Mouse (Mus musculus) spleen, adult 2 months (tissue): ENCODE data around the gene Abca1. TPM values are rescaled to one million over a fixed set of nuclear protein-coding genes. Genes with fewer than 3 reads are reported as not detected.

Experiments
- DNase-seq, 2 experiments: peaks; one replicate each; pipeline versions ENCODE4 v3.0.0 to v3.0.0-alpha.2; 2012 to 2021; ENCODE audit warnings: low spot score in 2 of 2, low read depth in 1 of 2
- H3K27ac ChIP-seq: fragments of 200-500 bp; 2 replicates; pipeline ENCODE4 v1.5.1; 2012; ENCODE audit warnings: low read length, inconsistent platforms; ENCODE audit not compliant: insufficient read depth
- H3K27me3 ChIP-seq: fragments of 200-500 bp; 2 replicates; pipeline ENCODE4 v1.6.1; 2012; ENCODE audit warnings: mild to moderate bottlenecking, moderate library complexity, low read length, inconsistent platforms; ENCODE audit not compliant: control insufficient read depth, insufficient read depth
- H3K36me3 ChIP-seq: fragments of 200-500 bp; 2 replicates; pipeline ENCODE4 v1.6.1; 2012; ENCODE audit warnings: mild to moderate bottlenecking, low read length, inconsistent platforms; ENCODE audit not compliant: control insufficient read depth, insufficient read depth
- H3K4me1 ChIP-seq: fragments of 200-500 bp; 2 replicates; pipeline ENCODE4 v1.6.1; 2011; ENCODE audit warnings: inconsistent platforms; ENCODE audit not compliant: control insufficient read depth, insufficient read depth, insufficient read length
- H3K4me3 ChIP-seq: fragments of 200-500 bp; 2 replicates; pipeline ENCODE4 v1.5.1; 2011; ENCODE audit warnings: mild to moderate bottlenecking, inconsistent platforms; ENCODE audit not compliant: insufficient read depth, insufficient read length; ENCODE audit errors: extremely low read depth
- CTCF ChIP-seq: fragments of 200-500 bp; IDR thresholded peaks from 2 replicates; pipeline ENCODE4 v1.5.1; 2011; ENCODE audit warnings: mild to moderate bottlenecking, inconsistent platforms; ENCODE audit not compliant: insufficient read depth, insufficient read length, insufficient replicate concordance; ENCODE audit errors: extremely low read depth
- POLR2A ChIP-seq: fragments of 200-500 bp; IDR thresholded peaks from 2 replicates; pipeline ENCODE4 v1.6.1; 2011; ENCODE audit warnings: low read depth, low read length, inconsistent platforms
- WGBS: fragments of 180-500 bp; shearing (Covaris S2); methylation state at CpG from one replicate; pipeline ENCODE4 v1.1.7; 2018; 5-methylcytosine and 5-hydroxymethylcytosine counted together
- polyA plus RNA-seq: library from polyadenylated mRNA; depleted of rRNA; stranded (reverse); fragments of >200 nt; gene quantifications from 2 replicates; pipeline ENCODE4 v1.2.3, GENCODE M21; 2012

Gene Abca1
- polyA plus RNA-seq, 1 experiment, result 7.6 TPM

- no peak overlapping the region for H3K27ac ChIP-seq
- H3K4me3 ChIP-seq, result no peak overlapping the region
- peaks cover 6% of the 10 kb centered on the region; the same call in 1 of the 2 replicates for H3K36me3 ChIP-seq
- TF ChIP-seq CTCF (no peak), POLR2A (no peak)
- 87% methylated on average over 12 of the region's 12 CpGs for WGBS
- DNase-seq, result no peak
- peaks cover 15% of the 10 kb centered on the region for H3K4me1 ChIP-seq
- no peaks in the 10 kb centered on the region for H3K27me3 ChIP-seq
These were observed 14.1 kb downstream of the Abca1 start for GRCm38 (mm10) chr4:53145434-53146168.

- Histone ChIP-seq H3K4me3 (no peak overlapping the region), H3K27ac (no peak overlapping the region), H3K4me1 (peaks cover 11% of the 10 kb centered on the region), H3K36me3 (peaks cover 7% of the 10 kb centered on the region; the same call in 1 of the 2 replicates), H3K27me3 (no peaks in the 10 kb centered on the region)
- 88% methylated on average over 10 of the region's 10 CpGs for WGBS
- no peak for TF ChIP-seq POLR2A
- no peak for TF ChIP-seq CTCF
- DNase-seq, result no peak
These were observed 15.1 kb downstream of the Abca1 start for GRCm38 (mm10) chr4:53144571-53144970.

- no peak for DNase-seq
- H3K4me1 ChIP-seq, result peaks cover 5% of the 10 kb centered on the region
- no peak for TF ChIP-seq CTCF
- no peak for TF ChIP-seq POLR2A
- 91% methylated on average over 8 of the region's 8 CpGs for WGBS
- peaks cover 8% of the 10 kb centered on the region for H3K36me3 ChIP-seq
- H3K27ac ChIP-seq, result no peak overlapping the region
- no peak overlapping the region for H3K4me3 ChIP-seq
- H3K27me3 ChIP-seq, result no peaks in the 10 kb centered on the region
These were observed 15.7 kb downstream of the Abca1 start for GRCm38 (mm10) chr4:53144021-53144420.

GRCm38 (mm10) chr4:53140678-53141077 is 19.0 kb downstream of the Abca1 start:
- H3K4me3 ChIP-seq, result no peak overlapping the region
- no peaks in the 10 kb centered on the region for H3K27me3 ChIP-seq
- TF ChIP-seq CTCF, result no peak
- no peak for TF ChIP-seq POLR2A
- DNase-seq, result no peak
- 94% methylated on average over 6 of the region's 6 CpGs for WGBS
- no peaks in the 10 kb centered on the region for H3K4me1 ChIP-seq
- no peak overlapping the region for H3K27ac ChIP-seq
- peaks cover 11% of the 10 kb centered on the region for H3K36me3 ChIP-seq

GRCm38 (mm10) chr4:53139495-53139894 is 20.2 kb downstream of the Abca1 start:
- no peak for DNase-seq
- Histone ChIP-seq H3K36me3 (peaks cover 11% of the 10 kb centered on the region), H3K4me3 (no peak overlapping the region)

GRCm38 (mm10) chr4:53138974-53139373 is 20.7 kb downstream of the Abca1 start:
- Histone ChIP-seq H3K36me3 (peaks cover 11% of the 10 kb centered on the region), H3K27ac (no peak overlapping the region), H3K27me3 (no peaks in the 10 kb centered on the region), H3K4me1 (peaks cover under 1% of the 10 kb centered on the region; the same call in 1 of the 2 replicates), H3K4me3 (no peak overlapping the region)
- 73% methylated on average over 3 of the region's 3 CpGs for WGBS
- no peak for TF ChIP-seq CTCF
- no peak for TF ChIP-seq POLR2A
- no peak for DNase-seq

More at GRCm38 (mm10) chr4:53139495-53139894, 20.2 kb downstream of the Abca1 start:
- TF ChIP-seq CTCF, result no peak
- no peak for TF ChIP-seq POLR2A
- no peaks in the 10 kb centered on the region for H3K4me1 ChIP-seq
- WGBS, result 81% methylated on average over 2 of the region's 2 CpGs
- H3K27ac ChIP-seq, result no peak overlapping the region
- H3K27me3 ChIP-seq, result no peaks in the 10 kb centered on the region

- 86% methylated on average over 2 of the region's 2 CpGs for WGBS
- Histone ChIP-seq H3K27ac (no peak overlapping the region), H3K36me3 (peaks cover 10% of the 10 kb centered on the region), H3K4me1 (peaks cover 3% of the 10 kb centered on the region; the same call in 1 of the 2 replicates), H3K27me3 (no peaks in the 10 kb centered on the region), H3K4me3 (no peak overlapping the region)
- no peak for DNase-seq
- TF ChIP-seq POLR2A (no peak), CTCF (no peak)
These were observed 22.6 kb downstream of the Abca1 start for GRCm38 (mm10) chr4:53137087-53137486.
